Mouse (Mus musculus) left cerebral cortex, adult 8-10 months (tissue): Measurements from ENCODE around the gene Lat. TPM values are rescaled to one million over a fixed set of nuclear protein-coding genes. Genes with fewer than 3 reads are reported as not detected.
A peak's percentile ranks its signal among the peaks of the same experiment; 100 is the strongest.
"Not testable (repeated sequence)": the region's sequence is repeated elsewhere in the genome, so short reads cannot be mapped to it uniquely, and the experiment has no call there.

Experiments
- DNase-seq, 2 experiments: peaks; one replicate each; pipeline ENCODE4 v3.0.0; 2022; ENCODE audit warnings: low spot score in 2 of 2
- total RNA-seq, 4 experiments: library from RNA; stranded (reverse); gene quantifications; 2 replicates each; pipeline ENCODE4 v1.2.4; 2022

Lat gene
- total RNA-seq = 1 to 10 TPM in 1 of 4 experiments, under 1 TPM in 3; 0.30 to 1.1 (median 0.84) TPM

GRCm38 (mm10) chr7:126369393-126369792 is at the start of gene Lat:
Gene Lat, minus strand, starts transcription at chr7:126369570.
- no peak for DNase-seq

GRCm38 (mm10) chr7:126418496-126418895 is 49.1 kb upstream of the Lat start:
- DNase-seq = no peak

GRCm38 (mm10) chr7:126417606-126418005 is 48.2 kb upstream of the Lat start:
- no peak for DNase-seq

- DNase-seq = no peak
Measured at GRCm38 (mm10) chr7:126417045-126417444, 47.7 kb upstream of the Lat start.

- no peak for DNase-seq
Measured at GRCm38 (mm10) chr7:126416615-126417014, 47.2 kb upstream of the Lat start.

GRCm38 (mm10) chr7:126414725-126415124 is 45.4 kb upstream of the Lat start, which contains the start of gene Cd19:
Gene Cd19, minus strand, starts transcription at chr7:126414889.
- DNase-seq = no peak

- DNase-seq = no peak
Measured at GRCm38 (mm10) chr7:126411061-126411460, 41.7 kb upstream of the Lat start.

- no peak for DNase-seq
Measured at GRCm38 (mm10) chr7:126408686-126409085, 39.3 kb upstream of the Lat start.

- not testable (repeated sequence) for DNase-seq
Measured at GRCm38 (mm10) chr7:126402518-126402917, 33.1 kb upstream of the Lat start.

- peak; percentile 19 to 48 for DNase-seq
Measured at GRCm38 (mm10) chr7:126399548-126399947, 30.2 kb upstream of the Lat start.

GRCm38 (mm10) chr7:126397822-126398221 is 28.5 kb upstream of the Lat start:
- no peak for DNase-seq

GRCm38 (mm10) chr7:126397221-126397620 is 27.9 kb upstream of the Lat start:
- no peak for DNase-seq

- peak; percentile 96 to 99 for DNase-seq
Measured at GRCm38 (mm10) chr7:126396298-126397119, 27.1 kb upstream of the Lat start, which contains the start of gene Nfatc2ip. Gene Nfatc2ip, minus strand, starts transcription at chr7:126396737.

GRCm38 (mm10) chr7:126392086-126392884 is 22.9 kb upstream of the Lat start:
- not testable (repeated sequence) for DNase-seq

- no peak for DNase-seq
Measured at GRCm38 (mm10) chr7:126388185-126388584, 18.8 kb upstream of the Lat start.

- no peak for DNase-seq
Measured at GRCm38 (mm10) chr7:126383565-126383964, 14.2 kb upstream of the Lat start.

- peak; percentile 96 to 98 for DNase-seq
Measured at GRCm38 (mm10) chr7:126377278-126378158, 8.1 kb upstream of the Lat start, which contains the start of gene Spns1. Gene Spns1, minus strand, starts transcription at chr7:126377450.

GRCm38 (mm10) chr7:126376903-126377277 is 7.5 kb upstream of the Lat start:
- peak in 1 of 2 experiments; percentile 18 for DNase-seq

- DNase-seq = no peak
Measured at GRCm38 (mm10) chr7:126375012-126375411, 5.6 kb upstream of the Lat start.

- DNase-seq = no peak
Measured at GRCm38 (mm10) chr7:126374526-126374925, 5.2 kb upstream of the Lat start.

GRCm38 (mm10) chr7:126373007-126373406 is 3.6 kb upstream of the Lat start:
- DNase-seq = no peak
